Mouse (Mus musculus): ENCODE measurements around the gene Aktip. TPM values are rescaled to one million over a fixed set of nuclear protein-coding genes. Genes with fewer than 3 reads are reported as not detected.

Aktip gene
- total RNA-seq, 1 experiment: 22.8 TPM

DNA sequence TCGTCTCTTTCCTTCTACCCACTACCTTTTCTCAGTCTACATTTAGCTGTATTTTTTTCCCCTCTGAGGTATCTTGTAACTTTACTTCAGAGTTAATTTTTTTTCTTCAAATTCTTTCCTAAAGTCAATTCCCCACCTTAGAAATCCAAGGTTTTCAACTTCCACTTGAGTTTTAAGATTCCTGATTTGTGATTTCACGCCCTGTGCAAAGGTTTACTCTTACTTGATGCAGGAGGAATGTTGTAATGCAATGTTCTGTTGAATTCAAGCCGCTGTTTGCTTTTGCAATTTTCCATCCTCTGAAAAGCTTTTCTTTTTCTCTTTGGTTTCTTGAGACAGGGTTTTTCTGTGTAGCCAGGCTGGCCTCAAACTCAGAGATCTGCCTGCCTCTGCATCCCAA, 9.9 kb upstream of the Aktip start:
- H3K4me3 ChIP-seq (ENCODE audit: insufficient read depth in 1 of 2, low read depth in 1 of 2, low read length in 2 of 2, poor library complexity in 1 of 2, severe bottlenecking in 1 of 2): no peak overlapping the region
- no peak for DNase-seq (ENCODE audit: low read depth, low spot score)
- H3K36me3 ChIP-seq (ENCODE audit: control insufficient read depth, insufficient read depth, low read length, poor library complexity, severe bottlenecking): no peaks in the 10 kb centered on the region
- H3K9ac ChIP-seq (ENCODE audit: insufficient read depth, low read depth, low read length, poor library complexity, severe bottlenecking): no peak overlapping the region
- H3K9me3 ChIP-seq (ENCODE audit: control insufficient read depth, insufficient read depth, low read depth, low read length): no peaks in the 10 kb centered on the region
- in situ Hi-C loops (cut with MboI; ENCODE audit: low sequenced_read_pairs in 2 of 2, unreplicated experiment in 2 of 2): no loop called here
- TF ChIP-seq CHD2 (IDR thresholded peaks at IDR 0.05; ENCODE audit: low read depth, low read length): no peak
- TF ChIP-seq MAFK (IDR thresholded peaks at IDR 0.05; ENCODE audit: insufficient read depth, low read depth, low read length): no peak
- TF ChIP-seq ZC3H11A (IDR thresholded peaks at IDR 0.05; ENCODE audit: borderline replicate concordance, low read depth, low read length): no peak
- no peak for TF ChIP-seq HCFC1 (IDR thresholded peaks at IDR 0.05; ENCODE audit: borderline replicate concordance, insufficient read depth, low read length)
- TF ChIP-seq ZNF384 (IDR thresholded peaks at IDR 0.05; ENCODE audit: low read depth, low read length): no peak
- H3K27ac ChIP-seq (ENCODE audit: insufficient read depth, low read depth, low read length, poor library complexity, severe bottlenecking): no peak overlapping the region
- H3K4me1 ChIP-seq (ENCODE audit: control insufficient read depth in 2 of 2, insufficient read depth in 2 of 2, low read length in 2 of 2, poor library complexity in 1 of 2): no peaks in the 10 kb centered on the region

DNA sequence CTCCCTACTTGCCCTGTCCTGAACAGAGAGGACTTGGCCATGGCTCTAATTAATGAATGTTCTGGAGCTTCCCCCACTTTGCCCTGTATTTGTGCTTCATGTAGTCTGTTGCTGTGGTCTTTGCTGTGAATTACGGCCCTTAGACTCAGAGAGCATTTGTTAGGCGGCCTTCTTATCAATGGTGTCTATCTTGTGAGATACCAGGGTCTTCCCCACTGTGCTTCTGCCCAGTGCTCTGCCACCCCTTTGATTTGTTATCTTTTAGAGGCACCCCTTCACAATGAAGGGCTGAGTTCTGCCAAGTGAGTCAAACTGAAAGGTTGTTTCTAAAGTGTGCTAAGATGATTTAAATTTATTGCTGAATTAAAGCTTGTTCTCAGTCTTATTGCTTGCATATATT, 7.9 kb upstream of the Aktip start:
- TF ChIP-seq CHD2 (IDR thresholded peaks at IDR 0.05; ENCODE audit: low read depth, low read length) (no peak), ZC3H11A (IDR thresholded peaks at IDR 0.05; ENCODE audit: borderline replicate concordance, low read depth, low read length) (no peak), MAFK (IDR thresholded peaks at IDR 0.05; ENCODE audit: insufficient read depth, low read depth, low read length) (no peak), ZNF384 (IDR thresholded peaks at IDR 0.05; ENCODE audit: low read depth, low read length) (no peak), HCFC1 (IDR thresholded peaks at IDR 0.05; ENCODE audit: borderline replicate concordance, insufficient read depth, low read length) (no peak)
- H3K9me3 ChIP-seq (ENCODE audit: control insufficient read depth, insufficient read depth, low read depth, low read length): no peaks in the 10 kb centered on the region
- no peaks in the 10 kb centered on the region for H3K36me3 ChIP-seq (ENCODE audit: control insufficient read depth, insufficient read depth, low read length, poor library complexity, severe bottlenecking)
- DNase-seq (ENCODE audit: low read depth, low spot score): no peak
- no peak overlapping the region for H3K27ac ChIP-seq (ENCODE audit: insufficient read depth, low read depth, low read length, poor library complexity, severe bottlenecking)
- in situ Hi-C loops (cut with MboI; ENCODE audit: low sequenced_read_pairs in 2 of 2, unreplicated experiment in 2 of 2): no loop called here
- H3K4me1 ChIP-seq (ENCODE audit: control insufficient read depth in 2 of 2, insufficient read depth in 2 of 2, low read length in 2 of 2, poor library complexity in 1 of 2): no peaks in the 10 kb centered on the region
- no peak overlapping the region for H3K4me3 ChIP-seq (ENCODE audit: insufficient read depth in 1 of 2, low read depth in 1 of 2, low read length in 2 of 2, poor library complexity in 1 of 2, severe bottlenecking in 1 of 2)
- H3K9ac ChIP-seq (ENCODE audit: insufficient read depth, low read depth, low read length, poor library complexity, severe bottlenecking): no peak overlapping the region

DNA sequence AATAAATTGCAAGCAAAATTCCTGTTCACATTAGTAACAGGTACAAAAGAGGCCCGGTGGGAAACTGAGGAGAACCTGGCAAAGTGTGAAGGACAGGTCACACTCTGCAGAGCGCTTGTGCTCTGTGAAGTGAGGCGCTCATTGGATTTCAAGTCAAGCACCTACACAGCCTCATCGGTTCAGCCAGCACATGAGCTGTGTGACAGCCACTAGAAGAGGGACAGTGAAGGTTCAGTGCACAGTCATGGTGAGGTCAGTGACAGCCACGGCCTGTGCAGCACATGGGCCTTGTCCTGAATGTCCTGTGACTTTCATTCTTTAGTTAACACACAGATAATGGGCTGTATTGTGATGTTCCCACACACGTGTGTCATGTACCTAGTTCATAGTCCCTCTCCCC, 6.1 kb upstream of the Aktip start:
- Histone ChIP-seq H3K9me3 (ENCODE audit: control insufficient read depth, insufficient read depth, low read depth, low read length) (no peaks in the 10 kb centered on the region), H3K4me1 (ENCODE audit: control insufficient read depth in 2 of 2, insufficient read depth in 2 of 2, low read length in 2 of 2, poor library complexity in 1 of 2) (no peaks in the 10 kb centered on the region), H3K9ac (ENCODE audit: insufficient read depth, low read depth, low read length, poor library complexity, severe bottlenecking) (no peak overlapping the region), H3K27ac (ENCODE audit: insufficient read depth, low read depth, low read length, poor library complexity, severe bottlenecking) (no peak overlapping the region), H3K4me3 (ENCODE audit: insufficient read depth in 1 of 2, low read depth in 1 of 2, low read length in 2 of 2, poor library complexity in 1 of 2, severe bottlenecking in 1 of 2) (no peak overlapping the region), H3K36me3 (ENCODE audit: control insufficient read depth, insufficient read depth, low read length, poor library complexity, severe bottlenecking) (no peaks in the 10 kb centered on the region)
- no peak for TF ChIP-seq ZC3H11A (IDR thresholded peaks at IDR 0.05; ENCODE audit: borderline replicate concordance, low read depth, low read length)
- TF ChIP-seq MAFK (IDR thresholded peaks at IDR 0.05; ENCODE audit: insufficient read depth, low read depth, low read length): no peak
- TF ChIP-seq HCFC1 (IDR thresholded peaks at IDR 0.05; ENCODE audit: borderline replicate concordance, insufficient read depth, low read length): no peak
- no peak for TF ChIP-seq ZNF384 (IDR thresholded peaks at IDR 0.05; ENCODE audit: low read depth, low read length)
- in situ Hi-C loops (cut with MboI; ENCODE audit: low sequenced_read_pairs in 2 of 2, unreplicated experiment in 2 of 2): no loop called here
- no peak for DNase-seq (ENCODE audit: low read depth, low spot score)

DNA sequence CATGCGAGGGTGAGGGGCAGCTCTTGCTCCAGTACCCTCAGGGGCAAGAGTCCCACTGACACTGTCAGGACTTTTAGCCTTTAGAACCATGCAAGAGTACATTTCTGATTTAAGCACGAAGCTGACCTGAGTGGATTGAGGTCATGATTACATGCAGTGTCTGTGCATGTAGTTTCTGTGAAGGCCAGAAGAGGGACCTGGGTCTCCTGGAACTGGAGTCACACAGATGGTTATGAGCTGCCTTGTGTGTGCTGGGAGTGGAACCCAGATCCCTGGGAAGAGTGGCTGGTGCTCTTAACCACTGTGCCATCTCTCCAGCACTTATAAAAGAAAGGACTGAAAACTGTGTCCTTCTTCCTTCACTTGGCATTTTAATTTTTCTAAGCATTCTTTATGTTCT, 1.4 kb upstream of the Aktip start:
- Histone ChIP-seq H3K4me3 (ENCODE audit: insufficient read depth in 1 of 2, low read depth in 1 of 2, low read length in 2 of 2, poor library complexity in 1 of 2, severe bottlenecking in 1 of 2) (no peak overlapping the region), H3K27ac (ENCODE audit: insufficient read depth, low read depth, low read length, poor library complexity, severe bottlenecking) (no peak overlapping the region), H3K36me3 (ENCODE audit: control insufficient read depth, insufficient read depth, low read length, poor library complexity, severe bottlenecking) (no peaks in the 10 kb centered on the region), H3K9me3 (ENCODE audit: control insufficient read depth, insufficient read depth, low read depth, low read length) (no peaks in the 10 kb centered on the region), H3K4me1 (ENCODE audit: control insufficient read depth in 2 of 2, insufficient read depth in 2 of 2, low read length in 2 of 2, poor library complexity in 1 of 2) (no peaks in the 10 kb centered on the region), H3K9ac (ENCODE audit: insufficient read depth, low read depth, low read length, poor library complexity, severe bottlenecking) (no peak overlapping the region)
- no peak for DNase-seq (ENCODE audit: low read depth, low spot score)
- in situ Hi-C loops (cut with MboI; ENCODE audit: low sequenced_read_pairs in 2 of 2, unreplicated experiment in 2 of 2): no loop called here
- no peak for TF ChIP-seq CHD2 (IDR thresholded peaks at IDR 0.05; ENCODE audit: low read depth, low read length)
- no peak for TF ChIP-seq MAFK (IDR thresholded peaks at IDR 0.05; ENCODE audit: insufficient read depth, low read depth, low read length)
- no peak; the same call in 1 of the 2 replicates for TF ChIP-seq ZC3H11A (IDR thresholded peaks at IDR 0.05; ENCODE audit: borderline replicate concordance, low read depth, low read length)
- no peak for TF ChIP-seq HCFC1 (IDR thresholded peaks at IDR 0.05; ENCODE audit: borderline replicate concordance, insufficient read depth, low read length)

DNA sequence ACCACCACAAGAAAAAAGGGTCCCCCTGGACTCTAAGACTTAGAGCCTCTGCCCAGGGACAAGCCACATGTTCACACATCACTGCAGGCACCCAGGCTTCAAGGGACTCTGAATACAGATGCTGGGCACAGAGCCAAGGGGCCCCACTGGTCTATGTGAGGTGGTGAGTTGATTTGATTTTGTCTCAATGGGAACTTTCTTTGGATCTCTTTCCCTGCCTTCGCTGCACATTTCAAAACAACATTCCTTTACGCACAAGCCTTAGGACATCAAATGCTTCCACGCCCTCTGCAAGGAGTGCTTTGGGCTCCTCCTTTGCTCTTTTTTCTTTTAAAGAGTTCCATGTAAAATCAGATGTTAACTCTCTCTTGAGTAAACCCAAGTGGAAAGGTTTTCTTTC, 1.7 kb downstream of the Aktip start:
- DNase-seq (ENCODE audit: low read depth, low spot score): no peak
- in situ Hi-C loops (cut with MboI; ENCODE audit: low sequenced_read_pairs in 2 of 2, unreplicated experiment in 2 of 2): no loop called here
- H3K27ac ChIP-seq (ENCODE audit: insufficient read depth, low read depth, low read length, poor library complexity, severe bottlenecking): no peak overlapping the region
- no peak overlapping the region for H3K4me3 ChIP-seq (ENCODE audit: insufficient read depth in 1 of 2, low read depth in 1 of 2, low read length in 2 of 2, poor library complexity in 1 of 2, severe bottlenecking in 1 of 2)
- TF ChIP-seq ZC3H11A (IDR thresholded peaks at IDR 0.05; ENCODE audit: borderline replicate concordance, low read depth, low read length) (no peak), CHD2 (IDR thresholded peaks at IDR 0.05; ENCODE audit: low read depth, low read length) (no peak), ZNF384 (IDR thresholded peaks at IDR 0.05; ENCODE audit: low read depth, low read length) (no peak), MAFK (IDR thresholded peaks at IDR 0.05; ENCODE audit: insufficient read depth, low read depth, low read length) (no peak), HCFC1 (IDR thresholded peaks at IDR 0.05; ENCODE audit: borderline replicate concordance, insufficient read depth, low read length) (no peak)
- no peaks in the 10 kb centered on the region for H3K9me3 ChIP-seq (ENCODE audit: control insufficient read depth, insufficient read depth, low read depth, low read length)
- H3K36me3 ChIP-seq (ENCODE audit: control insufficient read depth, insufficient read depth, low read length, poor library complexity, severe bottlenecking): no peaks in the 10 kb centered on the region
- H3K4me1 ChIP-seq (ENCODE audit: control insufficient read depth in 2 of 2, insufficient read depth in 2 of 2, low read length in 2 of 2, poor library complexity in 1 of 2): no peaks in the 10 kb centered on the region
- no peak overlapping the region for H3K9ac ChIP-seq (ENCODE audit: insufficient read depth, low read depth, low read length, poor library complexity, severe bottlenecking)
